Mouse (Mus musculus): Measurements from ENCODE around the gene Fam163b. TPM values are rescaled to one million over a fixed set of nuclear protein-coding genes. Genes with fewer than 3 reads are reported as not detected.

Fam163b gene
- total and polyA plus RNA-seq, 3 experiments: not detected

GRCm38 (mm10) chr2:27122578-27122977 lies 19.7 kb downstream of the Fam163b start:
- DNase-seq (ENCODE audit: low read depth, low spot score): no peak
- no peaks in the 10 kb centered on the region for H3K9me3 ChIP-seq (replicated peaks; ENCODE audit: insufficient read depth, low read length)
- no peak overlapping the region for H3K27ac ChIP-seq (ENCODE audit: control insufficient read depth, low read depth, low read length)
- TF ChIP-seq MYC (IDR thresholded peaks at IDR 0.05; ENCODE audit: low read depth, low read length): no peak
- no peak for TF ChIP-seq POLR2A (IDR thresholded peaks at IDR 0.05; ENCODE audit: control insufficient read depth in 1 of 2, insufficient read depth in 1 of 2, low read depth in 1 of 2, low read length in 2 of 2, poor library complexity in 1 of 2)
- TF ChIP-seq KAT2A (conservative IDR thresholded peaks at IDR 0.05; ENCODE audit: low read depth, low read length): no peak
- no peak for TF ChIP-seq ZNF384 (IDR thresholded peaks at IDR 0.05; ENCODE audit: low read depth, low read length)
- TF ChIP-seq ZMIZ1 (IDR thresholded peaks at IDR 0.05; ENCODE audit: low read depth, low read length): no peak
- TF ChIP-seq HCFC1 (IDR thresholded peaks at IDR 0.05; ENCODE audit: low read depth, low read length): no peak
- no peak for TF ChIP-seq MYB (IDR thresholded peaks at IDR 0.05; ENCODE audit: low read depth, low read length)
- TF ChIP-seq ZC3H11A (IDR thresholded peaks at IDR 0.05; ENCODE audit: low read depth, low read length): no peak
- TF ChIP-seq TBP (IDR thresholded peaks at IDR 0.05; ENCODE audit: low read depth, low read length): no peak
- no peak for TF ChIP-seq NELFE (IDR thresholded peaks at IDR 0.05; ENCODE audit: low read depth, low read length)
- TF ChIP-seq SMC3 (IDR thresholded peaks at IDR 0.05; ENCODE audit: low read depth, low read length): no peak
- no peak overlapping the region for H3K9ac ChIP-seq (ENCODE audit: control insufficient read depth, low read depth, low read length, poor library complexity, severe bottlenecking)
- no peaks in the 10 kb centered on the region for H3K4me1 ChIP-seq (ENCODE audit: control insufficient read depth in 1 of 2, insufficient read depth in 2 of 2, low read length in 2 of 2)
- H3K27me3 ChIP-seq (ENCODE audit: control insufficient read depth in 1 of 2, insufficient read depth in 2 of 2, low read length in 2 of 2): peaks cover 0 to 1% of the 10 kb centered on the region in 2 experiments
- no peaks in the 10 kb centered on the region for H3K79me2 ChIP-seq (ENCODE audit: control insufficient read depth, insufficient read depth, low read length, poor library complexity)
- H3K36me3 ChIP-seq (ENCODE audit: control insufficient read depth in 1 of 2, insufficient read depth in 2 of 2, low read length in 2 of 2): no peaks in the 10 kb centered on the region
- H3K4me3 ChIP-seq (ENCODE audit: control insufficient read depth in 1 of 2, insufficient read depth in 1 of 2, low read depth in 2 of 2, low read length in 2 of 2): no peak overlapping the region

DNA sequence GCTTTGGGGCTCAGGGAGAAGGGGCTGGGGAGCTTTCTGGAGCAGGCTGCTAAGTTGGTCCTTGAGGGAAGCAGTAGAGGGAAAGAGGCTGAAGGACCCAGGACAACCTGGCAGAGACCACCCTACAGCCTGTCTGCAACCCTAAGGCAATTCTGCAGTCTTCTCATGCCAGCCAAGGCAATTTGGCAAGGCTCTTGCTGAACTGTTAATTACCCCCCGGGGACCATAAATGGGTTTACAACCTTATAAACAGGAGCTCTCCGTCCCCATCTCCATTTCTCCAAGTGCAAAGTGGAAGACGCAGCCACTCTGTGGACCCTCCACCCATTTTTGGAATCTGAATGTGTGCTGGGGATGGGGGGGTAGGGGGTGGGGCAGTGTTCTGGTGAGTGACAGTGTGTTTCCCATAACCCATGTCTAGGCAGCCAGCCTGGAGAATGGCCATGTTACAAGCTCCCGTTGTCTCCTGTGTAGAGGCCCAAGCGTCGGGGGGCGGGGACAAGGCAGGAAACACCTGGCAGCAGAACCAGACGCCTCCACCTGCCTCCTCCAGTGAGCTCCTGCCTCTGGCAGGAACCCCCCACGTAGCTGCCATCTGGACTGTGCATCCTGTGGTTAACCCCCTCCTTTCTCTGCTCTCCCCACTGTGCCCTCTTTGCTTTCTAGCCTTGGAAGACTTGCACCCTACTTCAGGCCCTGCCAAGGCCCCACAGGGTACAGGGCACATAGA lies 20.5 kb downstream of the Fam163b start:
- H3K27me3 ChIP-seq (ENCODE audit: control insufficient read depth in 1 of 2, insufficient read depth in 2 of 2, low read length in 2 of 2): peaks cover 0 to 1% of the 10 kb centered on the region in 2 experiments
- H3K79me2 ChIP-seq (ENCODE audit: control insufficient read depth, insufficient read depth, low read length, poor library complexity): no peaks in the 10 kb centered on the region
- DNase-seq (ENCODE audit: low read depth, low spot score): no peak
- TF ChIP-seq MYB (IDR thresholded peaks at IDR 0.05; ENCODE audit: low read depth, low read length) (no peak), ZC3H11A (IDR thresholded peaks at IDR 0.05; ENCODE audit: low read depth, low read length) (no peak)
- H3K36me3 ChIP-seq (ENCODE audit: control insufficient read depth in 1 of 2, insufficient read depth in 2 of 2, low read length in 2 of 2): no peaks in the 10 kb centered on the region
- H3K9ac ChIP-seq (ENCODE audit: control insufficient read depth, low read depth, low read length, poor library complexity, severe bottlenecking): no peak overlapping the region
- no peaks in the 10 kb centered on the region for H3K4me1 ChIP-seq (ENCODE audit: control insufficient read depth in 1 of 2, insufficient read depth in 2 of 2, low read length in 2 of 2)
- no peak overlapping the region for H3K27ac ChIP-seq (ENCODE audit: control insufficient read depth, low read depth, low read length)
- H3K9me3 ChIP-seq (replicated peaks; ENCODE audit: insufficient read depth, low read length): no peaks in the 10 kb centered on the region
- H3K4me3 ChIP-seq (ENCODE audit: control insufficient read depth in 1 of 2, insufficient read depth in 1 of 2, low read depth in 2 of 2, low read length in 2 of 2): no peak overlapping the region

GRCm38 (mm10) chr2:27120241-27120641 lies 22.1 kb downstream of the Fam163b start:
- no peak for DNase-seq (ENCODE audit: low read depth, low spot score)
- H3K4me3 ChIP-seq (ENCODE audit: control insufficient read depth in 1 of 2, insufficient read depth in 1 of 2, low read depth in 2 of 2, low read length in 2 of 2): no peak overlapping the region
- no peak overlapping the region for H3K27ac ChIP-seq (ENCODE audit: control insufficient read depth, low read depth, low read length)
- no peaks in the 10 kb centered on the region for H3K4me1 ChIP-seq (ENCODE audit: control insufficient read depth in 1 of 2, insufficient read depth in 2 of 2, low read length in 2 of 2)
- H3K36me3 ChIP-seq (ENCODE audit: control insufficient read depth in 1 of 2, insufficient read depth in 2 of 2, low read length in 2 of 2): no peaks in the 10 kb centered on the region
- no peaks in the 10 kb centered on the region for H3K9me3 ChIP-seq (replicated peaks; ENCODE audit: insufficient read depth, low read length)
- H3K9ac ChIP-seq (ENCODE audit: control insufficient read depth, low read depth, low read length, poor library complexity, severe bottlenecking): no peak overlapping the region
- peaks cover 0 to 4% of the 10 kb centered on the region in 2 experiments for H3K27me3 ChIP-seq (ENCODE audit: control insufficient read depth in 1 of 2, insufficient read depth in 2 of 2, low read length in 2 of 2)
- H3K79me2 ChIP-seq (ENCODE audit: control insufficient read depth, insufficient read depth, low read length, poor library complexity): no peaks in the 10 kb centered on the region
- no peak for TF ChIP-seq MAZ (IDR thresholded peaks at IDR 0.05; ENCODE audit: low read depth, low read length)
- no peak for TF ChIP-seq MYC (IDR thresholded peaks at IDR 0.05; ENCODE audit: low read depth, low read length)
- no peak for TF ChIP-seq USF1 (IDR thresholded peaks at IDR 0.05; ENCODE audit: low read depth, low read length)
- no peak for TF ChIP-seq ELF1 (IDR thresholded peaks at IDR 0.05; ENCODE audit: low read depth, low read length)
- TF ChIP-seq MXI1 (IDR thresholded peaks at IDR 0.05; ENCODE audit: low read depth, low read length): no peak
- TF ChIP-seq E2F4 (IDR thresholded peaks at IDR 0.05; ENCODE audit: borderline replicate concordance, low read depth, low read length): no peak
- no peak for TF ChIP-seq ZKSCAN1 (IDR thresholded peaks at IDR 0.05; ENCODE audit: low read depth, low read length)
- no peak for TF ChIP-seq MEF2A (IDR thresholded peaks at IDR 0.05; ENCODE audit: extremely low read depth, insufficient replicate concordance, low read depth, low read length, poor library complexity, severe bottlenecking)

Data from MEL (cell line).